Mouse (Mus musculus): ENCODE measurements around the gene Olfr671. TPM values are rescaled to one million over a fixed set of nuclear protein-coding genes. Genes with fewer than 3 reads are reported as not detected.

The Olfr671 gene
- not detected in 2 replicates for polyA plus RNA-seq (2015; fragmentation: Nextera tagmentation; extraction: Ambion mirVana)

DNA sequence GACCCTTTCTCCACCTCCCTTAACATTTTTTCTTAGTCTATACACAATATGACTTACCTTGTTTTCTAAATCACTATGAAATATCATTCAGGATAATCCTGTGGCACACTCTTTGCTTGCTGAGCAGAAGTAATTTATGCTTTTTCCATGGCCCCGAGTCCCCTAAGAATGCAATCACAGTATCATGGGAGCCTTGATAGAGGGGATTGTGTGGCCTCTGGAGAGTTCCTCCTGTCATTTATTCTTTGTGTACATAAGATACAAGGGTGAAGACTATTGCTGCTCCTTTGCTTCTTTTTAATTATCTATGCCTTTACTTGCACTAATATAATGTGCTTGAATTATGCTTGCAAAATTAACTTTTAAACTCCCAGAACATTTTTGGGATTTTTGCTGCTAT, at the start of gene Olfr671:
Olfr671 (minus strand) TSS at position 101 of the 400 bp plus-strand sequence.

DNA sequence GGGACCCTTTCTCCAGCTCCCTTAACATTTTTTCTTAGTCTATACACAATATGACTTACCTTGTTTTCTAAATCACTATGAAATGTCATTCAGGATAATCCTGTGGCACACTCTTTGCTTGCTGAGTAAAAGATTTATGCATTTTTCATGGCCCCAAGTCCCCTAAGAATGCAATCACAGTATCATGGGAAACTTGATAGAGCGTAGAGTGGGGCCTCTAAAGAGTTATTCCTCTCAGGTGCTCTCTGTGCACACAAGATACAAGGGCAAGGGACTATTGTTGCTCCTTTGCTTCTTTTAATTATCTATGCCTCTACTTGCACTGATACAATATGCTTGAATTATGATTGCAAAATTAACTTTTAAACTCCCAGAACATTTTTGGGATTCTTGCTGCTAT, 49.4 kb upstream of the Olfr671 start, which contains the start of gene Olfr675:
Olfr675 (minus strand) TSS at position 101 of the 400 bp plus-strand sequence.

DNA sequence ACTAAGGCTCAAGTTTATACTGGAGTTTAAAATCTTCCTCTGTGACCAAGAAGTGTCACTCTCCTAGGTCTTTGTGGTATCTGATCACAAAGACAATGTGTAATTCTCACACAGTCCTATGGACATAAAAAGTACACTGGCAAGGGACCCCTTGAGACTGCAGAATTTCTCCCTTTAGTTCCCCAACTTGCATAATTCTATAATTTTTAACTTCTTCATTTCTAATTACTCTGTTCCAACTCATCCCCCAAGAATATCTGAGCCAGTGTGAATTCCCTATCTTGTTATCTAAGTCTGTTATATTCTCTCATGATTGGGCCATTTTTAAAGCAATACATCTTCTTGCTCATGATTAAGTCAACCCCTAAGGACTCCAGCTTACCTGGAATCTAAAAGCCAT, 23.0 kb upstream of the Olfr671 start, which contains the start of gene Olfr672:
Olfr672 (minus strand) TSS at position 101 of the 400 bp plus-strand sequence.

DNA sequence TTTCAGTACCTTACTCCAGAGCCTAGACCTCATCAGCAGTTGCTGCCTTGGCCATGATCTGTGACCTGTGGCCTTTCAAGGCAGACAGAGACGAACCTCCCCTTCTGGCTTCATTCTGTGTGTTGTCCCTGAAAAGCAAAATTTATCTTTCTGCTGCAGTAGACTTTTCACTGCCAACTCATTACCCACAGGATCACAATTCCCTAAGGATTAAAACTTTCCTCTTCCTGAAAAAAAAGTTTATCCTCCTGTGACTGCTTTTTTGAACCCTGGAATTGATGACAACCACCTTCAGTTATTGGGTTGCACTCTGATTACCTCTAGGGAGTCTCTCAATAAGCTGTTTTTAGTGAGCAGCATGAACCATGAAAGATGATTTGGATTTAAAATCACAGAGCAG, 16.4 kb downstream of the Olfr671 start, which contains the start of gene Olfr670:
Olfr670 (minus strand) TSS at position 101 of the 400 bp plus-strand sequence.

DNA sequence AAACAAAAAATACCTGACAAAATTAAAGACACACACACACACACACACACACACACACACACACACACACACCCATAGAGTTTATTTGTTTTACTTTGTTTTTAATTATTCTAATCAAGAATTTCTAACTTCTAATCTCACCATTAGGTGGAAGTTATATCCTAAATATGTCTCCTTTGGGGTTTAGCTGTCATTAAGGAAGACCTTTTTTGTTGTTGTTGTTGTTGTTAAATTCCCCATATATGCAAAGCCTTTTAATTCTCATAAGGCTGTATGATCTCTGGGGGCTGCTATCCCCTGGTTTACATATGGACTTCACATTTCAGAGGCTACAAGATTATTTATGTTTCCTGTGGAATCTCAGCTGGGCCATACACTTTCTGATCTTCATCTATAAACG, 45.0 kb downstream of the Olfr671 start, which contains the start of gene Olfr669:
Olfr669 (plus strand) TSS at position 301 of the 400 bp plus-strand sequence.

DNA sequence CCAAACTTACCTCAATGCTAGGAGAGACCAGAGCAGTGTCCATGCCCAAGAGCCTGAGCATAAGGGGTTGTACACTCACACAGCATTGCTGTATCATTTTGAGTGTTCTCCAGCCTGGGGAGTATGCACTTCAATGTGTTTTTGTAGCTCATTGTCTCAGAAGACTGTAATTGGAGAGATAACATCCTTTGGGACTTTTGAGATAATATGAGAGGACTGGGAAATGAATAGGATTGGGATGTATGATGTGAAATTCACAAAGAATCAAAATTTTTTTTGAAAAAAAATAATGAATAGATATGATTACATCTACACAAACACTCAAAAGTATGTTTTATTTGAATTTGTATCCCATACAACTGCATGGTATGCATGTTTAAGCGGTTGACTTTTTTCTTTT, 51.0 kb downstream of the Olfr671 start, which contains the start of gene Olfr668:
Olfr668 (minus strand) TSS at position 101 of the 400 bp plus-strand sequence.

Other genes with a start within 250 kb of the Olfr671 start
- gene Usp17le, start 201.7 kb downstream of the Olfr671 start, polyA plus RNA-seq (2015; fragmentation: Nextera tagmentation; extraction: Ambion mirVana), result not detected in 2 replicates
- not detected in 2 replicates for gene Usp17lb, start 136.5 kb downstream of the Olfr671 start, polyA plus RNA-seq (2015; fragmentation: Nextera tagmentation; extraction: Ambion mirVana)
- gene Usp17la, start 122.1 kb downstream of the Olfr671 start, polyA plus RNA-seq (2015; fragmentation: Nextera tagmentation; extraction: Ambion mirVana), result not detected in 2 replicates
- gene Olfr665, start 101.1 kb downstream of the Olfr671 start, polyA plus RNA-seq (2015; fragmentation: Nextera tagmentation; extraction: Ambion mirVana), result not detected in 2 replicates
- not detected in 2 replicates for gene Olfr666, start 83.2 kb downstream of the Olfr671 start, polyA plus RNA-seq (2015; fragmentation: Nextera tagmentation; extraction: Ambion mirVana)
- gene Olfr667, start 57.6 kb downstream of the Olfr671 start, polyA plus RNA-seq (2015; fragmentation: Nextera tagmentation; extraction: Ambion mirVana), result not detected in 2 replicates
- not detected in 2 replicates for gene Olfr668, start 51.1 kb downstream of the Olfr671 start, polyA plus RNA-seq (2015; fragmentation: Nextera tagmentation; extraction: Ambion mirVana)
- gene Olfr669, start 44.9 kb downstream of the Olfr671 start, polyA plus RNA-seq (2015; fragmentation: Nextera tagmentation; extraction: Ambion mirVana), result not detected in 2 replicates
- gene Olfr670, start 16.5 kb downstream of the Olfr671 start, polyA plus RNA-seq (2015; fragmentation: Nextera tagmentation; extraction: Ambion mirVana), result not detected in 2 replicates
- gene Olfr672, start 22.9 kb upstream of the Olfr671 start, polyA plus RNA-seq (2015; fragmentation: Nextera tagmentation; extraction: Ambion mirVana), result not detected in 2 replicates
- gene Olfr675, start 49.3 kb upstream of the Olfr671 start, polyA plus RNA-seq (2015; fragmentation: Nextera tagmentation; extraction: Ambion mirVana), result not detected in 2 replicates
- gene Olfr676, start 53.6 kb upstream of the Olfr671 start, polyA plus RNA-seq (2015; fragmentation: Nextera tagmentation; extraction: Ambion mirVana), result not detected in 2 replicates
- gene Olfr677, start 72.2 kb upstream of the Olfr671 start, polyA plus RNA-seq (2015; fragmentation: Nextera tagmentation; extraction: Ambion mirVana), result not detected in 2 replicates
- not detected in 2 replicates for gene Olfr678, start 85.3 kb upstream of the Olfr671 start, polyA plus RNA-seq (2015; fragmentation: Nextera tagmentation; extraction: Ambion mirVana)
- not detected in 2 replicates for gene Olfr679, start 102.1 kb upstream of the Olfr671 start, polyA plus RNA-seq (2015; fragmentation: Nextera tagmentation; extraction: Ambion mirVana)
- not detected in 2 replicates for gene Olfr680-ps1, start 113.7 kb upstream of the Olfr671 start, polyA plus RNA-seq (2015; fragmentation: Nextera tagmentation; extraction: Ambion mirVana)
- gene Olfr681, start 137.7 kb upstream of the Olfr671 start, polyA plus RNA-seq (2015; fragmentation: Nextera tagmentation; extraction: Ambion mirVana), result not detected in 2 replicates
- gene Olfr683, start 167.9 kb upstream of the Olfr671 start, polyA plus RNA-seq (2015; fragmentation: Nextera tagmentation; extraction: Ambion mirVana), result not detected in 2 replicates
- gene Olfr684, start 184.5 kb upstream of the Olfr671 start, polyA plus RNA-seq (2015; fragmentation: Nextera tagmentation; extraction: Ambion mirVana), result not detected in 2 replicates
- gene Olfr685, start 206.9 kb upstream of the Olfr671 start, polyA plus RNA-seq (2015; fragmentation: Nextera tagmentation; extraction: Ambion mirVana), result not detected in 2 replicates
- gene Olfr686, start 228.4 kb upstream of the Olfr671 start, polyA plus RNA-seq (2015; fragmentation: Nextera tagmentation; extraction: Ambion mirVana), result not detected in 2 replicates

Measured in adrenal gland, postnatal 0 days (tissue).